Mouse (Mus musculus): Measurements from ENCODE around the gene Zfp663.

Gene Zfp663

DNA sequence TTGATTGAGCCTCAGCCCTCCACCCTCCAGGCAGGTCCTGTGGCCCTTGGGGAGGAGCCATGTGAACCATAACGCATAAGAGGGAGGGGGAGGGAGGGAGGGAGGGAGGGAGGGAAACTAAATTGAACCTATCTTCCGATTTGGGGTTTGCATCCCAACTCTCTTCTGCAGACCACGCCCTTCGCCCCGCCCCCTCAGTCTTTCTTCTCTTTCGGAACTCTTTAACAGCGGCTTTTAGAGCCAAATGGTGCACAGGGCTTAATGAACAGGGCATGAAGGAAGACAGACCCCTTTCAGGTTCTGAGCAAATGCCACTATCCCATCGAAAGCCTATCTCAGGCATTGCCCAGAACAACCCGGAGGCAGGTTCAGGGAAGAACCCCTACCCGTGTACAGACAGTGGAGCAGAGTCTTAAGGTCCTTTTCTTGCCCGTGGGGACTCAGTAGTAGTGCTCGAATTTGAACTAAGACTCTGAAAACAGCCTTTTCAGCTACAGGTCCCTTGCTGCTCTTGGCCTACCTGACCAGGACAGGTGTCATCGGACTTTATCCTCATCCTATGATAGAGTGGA is 575 bp downstream of the Zfp663 start:
- DNase-seq (ENCODE audit: low read depth) = no peak

DNA sequence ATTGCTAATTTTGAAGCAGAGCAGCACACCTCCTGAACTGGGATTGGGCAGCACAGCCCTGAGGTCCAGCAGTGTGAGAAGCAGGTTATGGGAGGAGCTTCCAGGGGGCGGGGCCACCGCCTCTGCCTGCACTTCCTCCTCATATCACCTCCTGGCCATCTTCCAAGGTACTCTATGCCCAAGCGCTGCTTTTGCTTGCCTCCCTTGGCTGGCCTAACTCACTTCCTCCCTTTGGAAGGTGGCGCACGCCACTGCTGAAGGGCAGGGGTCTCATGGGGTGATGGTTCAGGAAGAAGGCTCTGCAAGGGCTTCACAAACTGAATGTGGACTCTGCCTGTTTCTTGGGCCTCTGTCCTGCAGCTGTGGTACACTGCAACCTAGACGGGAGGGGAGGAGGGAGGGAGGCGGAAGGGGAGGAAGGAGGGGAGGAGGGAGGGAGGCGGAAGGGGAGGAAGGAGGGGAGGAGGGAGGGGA is 1.4 kb downstream of the Zfp663 start:
- DNase-seq (ENCODE audit: low read depth) = no peak

DNA sequence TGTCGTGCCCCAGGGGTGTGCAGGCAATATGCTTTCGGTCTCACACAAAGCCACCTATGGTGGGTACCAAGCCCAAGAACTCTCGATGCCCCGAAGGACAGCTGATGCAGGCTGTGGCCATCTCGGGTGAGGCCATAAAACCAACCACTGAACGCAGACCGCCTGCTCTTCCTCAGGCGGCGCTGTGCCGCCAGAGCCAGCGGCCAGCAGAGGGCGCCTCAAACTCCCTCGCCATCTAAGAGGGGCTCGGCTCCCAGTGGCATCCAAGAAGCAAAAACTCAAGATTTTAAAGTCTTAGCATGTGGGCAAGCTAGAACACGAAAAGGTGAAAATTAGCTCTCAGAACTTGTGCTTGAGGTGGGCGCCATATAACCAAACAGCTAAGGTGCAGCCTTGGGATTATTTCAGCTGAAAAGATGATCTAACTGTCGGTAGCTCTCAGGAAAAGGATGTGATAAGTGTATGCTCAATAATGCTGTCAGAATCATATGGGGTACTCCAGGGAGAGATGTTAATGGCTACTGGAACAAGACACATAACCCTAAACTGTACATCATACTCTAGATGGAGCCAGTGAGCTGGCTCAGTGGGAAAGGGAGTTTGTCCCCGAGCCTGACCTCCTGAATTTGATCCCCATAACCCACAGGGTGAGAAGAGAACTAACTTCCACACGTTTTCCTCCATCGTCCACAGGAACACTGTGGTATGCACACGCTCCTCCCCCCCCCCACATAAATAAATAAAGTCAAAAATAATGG is 4.0 kb downstream of the Zfp663 start:
- no peak for DNase-seq (ENCODE audit: low read depth)

DNA sequence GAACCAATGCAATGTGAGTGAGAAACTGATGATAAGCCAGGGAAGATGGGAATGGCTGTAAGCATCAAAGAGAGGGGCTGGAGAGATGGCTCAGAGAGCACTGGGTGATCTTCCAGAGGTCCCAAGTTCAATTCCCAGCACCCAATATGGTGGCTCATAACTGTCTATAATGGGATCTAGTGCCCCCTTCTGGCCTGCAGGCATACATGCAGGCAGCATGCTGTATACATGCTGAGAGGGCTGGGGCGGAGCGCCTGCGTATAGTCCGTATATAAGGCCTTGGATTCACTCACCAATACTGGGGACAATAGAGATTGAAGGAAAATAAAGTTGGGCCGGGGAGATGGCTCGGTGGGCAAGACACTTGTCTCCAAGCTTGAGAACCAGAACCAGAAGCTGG is 5.2 kb downstream of the Zfp663 start:
- no peak for DNase-seq (ENCODE audit: low read depth)

DNA sequence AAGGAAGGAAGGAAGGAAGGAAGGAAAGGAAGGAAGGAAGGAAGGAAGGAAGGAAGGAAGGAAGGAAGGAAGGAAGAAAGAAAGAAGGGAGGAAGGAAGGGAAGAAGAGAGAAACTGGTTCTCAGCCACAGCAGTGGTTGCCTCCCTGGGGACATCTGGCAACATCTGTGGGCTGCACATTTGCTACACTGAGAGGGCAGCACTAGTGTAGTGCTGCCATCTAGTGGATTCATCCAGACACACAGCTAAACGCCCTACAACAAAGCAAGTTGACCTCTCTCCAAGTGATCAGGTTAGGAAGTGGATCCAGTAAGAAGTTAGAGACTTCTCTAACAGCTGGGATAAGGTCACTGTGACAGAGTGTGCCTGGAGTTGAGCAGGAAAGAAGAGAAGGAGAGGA is 7.7 kb downstream of the Zfp663 start:
- peak; percentile 43 for DNase-seq (ENCODE audit: low read depth)

DNA sequence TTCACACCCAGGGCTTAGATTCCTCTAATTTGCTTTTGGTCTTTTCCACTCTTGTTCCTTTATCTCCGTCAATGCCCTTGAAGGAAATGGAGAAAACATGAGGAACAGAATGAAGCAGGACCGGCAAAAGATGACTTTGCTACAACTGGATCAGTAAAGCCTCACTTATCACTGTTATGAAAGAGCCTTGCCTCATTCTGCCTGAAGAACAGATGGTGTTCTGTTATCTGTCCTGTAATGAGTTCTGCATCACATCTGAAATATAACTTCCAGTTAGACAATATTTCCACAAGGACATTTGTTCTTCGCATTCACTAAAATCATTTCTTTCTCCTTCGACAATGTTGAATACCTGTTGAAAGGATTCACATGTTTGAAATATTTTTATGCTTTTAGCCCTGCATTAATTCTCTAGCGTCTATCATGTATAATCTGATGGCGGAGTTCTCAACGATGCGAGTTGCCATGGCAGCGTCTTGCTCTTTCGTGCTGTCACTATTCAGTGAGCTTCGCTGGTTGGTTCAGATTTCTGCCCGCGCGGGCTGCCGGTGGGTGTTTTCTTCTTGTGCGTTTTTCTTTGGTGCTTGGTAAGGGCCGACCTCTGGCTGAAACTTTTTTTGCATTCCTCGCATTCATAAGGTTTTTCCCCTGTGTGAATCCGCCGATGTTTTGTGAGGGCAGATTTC is 16.6 kb downstream of the Zfp663 start:
- no peak for DNase-seq (ENCODE audit: low read depth)

DNA sequence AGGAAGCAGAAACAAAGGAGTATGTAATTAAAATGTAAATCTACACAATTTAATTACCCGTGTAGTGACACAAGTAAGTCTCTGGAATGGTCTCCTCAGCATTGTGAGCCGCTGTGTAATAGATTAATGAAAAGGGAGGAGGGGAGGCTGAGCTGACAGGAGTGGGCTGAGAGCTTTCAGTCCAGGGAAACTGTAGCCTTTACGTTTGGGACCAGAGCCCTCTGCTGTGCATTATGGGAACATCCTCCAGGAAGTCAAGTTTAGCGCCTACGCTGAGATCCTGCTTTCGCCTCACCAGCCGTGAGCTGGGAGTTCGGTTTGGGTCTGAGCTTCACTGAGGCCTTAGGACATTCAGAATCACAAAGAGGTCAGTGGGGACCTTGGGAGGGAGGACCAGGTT is 19.1 kb downstream of the Zfp663 start:
- DNase-seq (ENCODE audit: low read depth) = no peak

DNA sequence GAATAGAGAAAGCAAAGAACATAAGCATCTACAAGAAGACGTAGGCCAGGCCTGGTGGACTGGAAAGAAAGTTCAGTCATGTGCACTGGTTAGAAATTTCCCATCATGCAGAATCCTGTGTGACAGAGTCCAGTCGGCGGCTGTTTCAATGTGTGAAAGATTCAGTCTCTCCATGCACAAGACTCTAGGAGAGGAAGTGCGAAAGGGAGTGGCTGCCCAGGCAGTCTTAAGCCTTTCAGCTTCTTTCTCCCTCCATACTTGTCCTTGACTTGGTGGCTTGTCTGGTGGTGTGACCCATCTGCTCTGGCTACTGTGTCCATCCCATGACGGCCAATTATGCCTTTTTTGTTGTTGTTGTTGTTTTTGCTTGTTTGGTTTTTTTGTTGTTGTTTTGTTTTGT is 22.3 kb downstream of the Zfp663 start:
- DNase-seq (ENCODE audit: low read depth) = no peak

DNA sequence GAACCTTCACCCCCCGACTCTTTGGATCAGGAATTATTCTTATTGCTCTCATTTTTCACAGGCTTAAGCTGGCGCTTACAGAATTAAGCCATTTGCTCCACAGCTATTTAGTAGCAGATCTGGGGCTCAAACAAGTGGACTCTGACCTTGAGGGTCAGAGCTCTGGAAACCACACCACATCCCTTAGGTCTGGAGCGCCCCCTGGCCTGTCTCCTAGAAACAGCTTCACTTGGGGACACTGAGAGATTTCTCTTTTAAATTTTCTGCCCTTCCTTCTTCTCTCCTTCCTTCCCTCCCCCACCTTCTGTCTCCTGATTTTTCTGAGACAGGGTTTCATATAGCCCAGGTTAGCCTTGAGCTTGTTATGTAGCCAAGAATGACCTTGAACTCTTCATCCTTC is 31.3 kb downstream of the Zfp663 start:
- no peak for DNase-seq (ENCODE audit: low read depth)

DNA sequence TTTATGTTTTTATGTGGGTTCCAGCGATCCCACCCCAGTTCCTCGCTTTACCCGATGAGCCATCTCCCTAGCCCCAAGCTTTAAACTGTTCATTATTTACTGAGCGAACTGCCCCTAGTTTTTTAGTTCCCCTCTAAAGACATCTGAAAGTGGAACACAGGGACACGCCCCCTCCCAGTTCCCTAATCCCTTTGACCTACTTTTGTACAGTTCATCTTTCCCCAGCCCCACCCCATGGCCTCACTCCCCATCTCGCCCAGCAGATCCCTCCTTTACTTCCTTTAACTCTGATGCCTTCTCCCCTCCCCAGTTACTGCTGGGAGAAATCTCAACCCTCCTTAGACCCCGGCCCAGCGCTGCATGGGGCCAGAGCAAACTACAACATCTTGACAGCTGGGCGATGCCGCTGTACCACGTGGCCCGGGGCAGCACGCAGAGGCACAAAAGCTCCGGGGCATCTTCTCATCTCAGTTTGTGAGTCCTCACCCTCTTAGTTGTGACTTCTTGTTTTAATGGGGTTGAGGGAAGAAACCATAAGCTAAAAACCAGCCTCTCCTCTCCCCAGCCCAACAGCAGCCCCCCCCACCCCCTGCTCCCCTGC is 35.8 kb downstream of the Zfp663 start:
- DNase-seq (ENCODE audit: low read depth) = no peak

DNA sequence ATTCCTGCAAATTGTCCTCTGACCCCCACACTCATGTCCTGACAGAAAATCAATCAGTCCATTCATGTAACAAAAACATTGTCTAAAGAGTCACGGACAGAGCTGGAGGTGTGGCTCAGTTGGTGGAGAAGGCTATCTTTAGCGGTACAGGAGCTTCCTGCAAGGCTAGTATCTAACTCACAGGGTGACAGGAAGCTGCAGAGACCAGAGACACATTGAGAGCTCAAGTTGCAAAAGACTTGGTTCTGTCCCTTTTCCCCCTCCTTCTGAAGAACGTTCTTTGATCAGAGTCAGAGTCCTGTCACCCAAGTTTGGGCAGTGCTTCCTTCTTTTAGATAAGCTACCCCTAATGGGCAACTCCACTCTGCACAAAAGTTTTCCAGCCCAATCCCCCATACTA is 38.8 kb downstream of the Zfp663 start:
- no peak for DNase-seq (ENCODE audit: low read depth)

DNA sequence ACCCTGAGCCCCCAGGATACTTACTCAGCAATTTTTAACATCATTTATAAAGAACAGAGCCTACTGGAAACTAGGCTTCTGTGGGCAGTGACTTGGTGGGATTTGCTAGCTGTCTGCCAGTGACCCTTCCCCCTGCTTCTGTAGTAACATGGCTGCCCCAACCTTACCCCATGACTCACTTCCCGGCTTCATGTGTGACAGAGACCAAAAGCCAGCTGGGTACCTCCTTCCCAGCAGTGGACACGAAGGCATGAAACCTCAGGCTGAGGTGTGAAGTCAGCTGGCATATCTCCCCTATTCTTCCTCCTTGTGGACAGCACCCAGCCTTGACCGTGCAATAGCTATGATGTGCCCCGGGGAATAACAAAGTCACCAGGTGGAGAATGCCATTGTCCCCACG is 39.8 kb downstream of the Zfp663 start:
- no peak for DNase-seq (ENCODE audit: low read depth)

DNA sequence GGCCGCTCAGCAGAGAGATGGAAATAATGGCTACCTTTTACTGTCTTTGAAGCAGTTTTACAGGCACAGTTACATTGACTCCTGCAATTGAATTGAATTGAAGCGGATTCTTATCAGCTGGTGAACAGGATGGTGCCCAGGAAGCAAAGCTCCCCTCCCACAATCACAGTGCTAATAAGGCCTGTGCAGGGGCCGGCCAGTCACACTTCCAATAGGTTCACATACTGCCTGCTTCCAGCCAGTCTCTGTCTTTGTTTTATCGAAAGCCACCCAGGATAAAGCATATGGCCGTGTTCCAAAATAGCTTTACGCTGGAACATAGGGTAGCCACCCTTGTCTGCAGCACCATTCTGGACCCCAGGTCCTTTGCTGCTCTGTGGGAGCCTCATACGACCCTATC is 41.1 kb downstream of the Zfp663 start:
- no peak for DNase-seq (ENCODE audit: low read depth)

DNA sequence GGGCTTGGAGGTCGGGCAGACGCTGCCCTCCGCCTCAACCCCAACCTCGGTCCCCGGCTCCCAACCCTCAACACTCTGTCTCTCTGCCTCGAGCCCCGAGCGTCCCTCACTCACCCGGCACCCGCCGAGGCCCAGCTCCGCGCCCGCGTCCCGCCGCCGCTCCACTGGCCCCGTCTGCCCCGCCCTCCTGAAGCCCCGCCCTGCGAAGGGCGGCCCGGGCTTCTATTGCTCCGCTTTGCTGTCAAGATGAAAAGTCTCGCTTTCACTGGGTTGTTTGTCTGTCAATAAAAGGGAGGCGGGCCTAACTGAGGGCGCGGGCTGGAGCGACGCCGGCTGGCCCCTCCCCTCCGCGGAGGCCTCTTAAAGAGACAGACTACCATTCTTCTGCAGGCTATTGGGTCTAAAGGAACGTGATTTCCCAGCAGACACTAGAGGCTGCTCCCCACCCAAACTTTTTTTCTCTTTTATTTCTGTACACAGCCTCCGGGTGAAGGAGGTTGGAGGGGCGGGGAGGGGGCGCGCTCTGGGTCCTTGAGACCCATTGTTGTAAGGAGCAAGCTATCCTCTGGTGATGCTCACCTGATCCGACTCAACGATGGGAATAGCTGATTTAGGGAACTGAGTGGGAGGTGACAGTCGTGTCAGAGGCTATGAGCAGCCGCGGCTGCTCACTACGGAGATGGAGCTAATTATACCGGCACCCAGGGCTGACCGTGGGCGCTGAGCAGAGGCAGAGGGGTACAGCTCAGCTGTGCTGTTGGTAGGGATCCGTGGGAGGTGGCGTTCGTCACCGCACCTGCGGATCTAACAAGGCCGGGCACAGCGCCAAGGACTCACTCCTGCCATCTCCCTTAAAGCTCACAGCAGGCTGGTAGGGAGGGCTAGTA is 42.0 kb downstream of the Zfp663 start, which contains the start of gene Elmo2:
Elmo2 (minus strand) TSS at position 176 of the 887 bp plus-strand sequence.
- peak; percentile 88 for DNase-seq (ENCODE audit: low read depth)

DNA sequence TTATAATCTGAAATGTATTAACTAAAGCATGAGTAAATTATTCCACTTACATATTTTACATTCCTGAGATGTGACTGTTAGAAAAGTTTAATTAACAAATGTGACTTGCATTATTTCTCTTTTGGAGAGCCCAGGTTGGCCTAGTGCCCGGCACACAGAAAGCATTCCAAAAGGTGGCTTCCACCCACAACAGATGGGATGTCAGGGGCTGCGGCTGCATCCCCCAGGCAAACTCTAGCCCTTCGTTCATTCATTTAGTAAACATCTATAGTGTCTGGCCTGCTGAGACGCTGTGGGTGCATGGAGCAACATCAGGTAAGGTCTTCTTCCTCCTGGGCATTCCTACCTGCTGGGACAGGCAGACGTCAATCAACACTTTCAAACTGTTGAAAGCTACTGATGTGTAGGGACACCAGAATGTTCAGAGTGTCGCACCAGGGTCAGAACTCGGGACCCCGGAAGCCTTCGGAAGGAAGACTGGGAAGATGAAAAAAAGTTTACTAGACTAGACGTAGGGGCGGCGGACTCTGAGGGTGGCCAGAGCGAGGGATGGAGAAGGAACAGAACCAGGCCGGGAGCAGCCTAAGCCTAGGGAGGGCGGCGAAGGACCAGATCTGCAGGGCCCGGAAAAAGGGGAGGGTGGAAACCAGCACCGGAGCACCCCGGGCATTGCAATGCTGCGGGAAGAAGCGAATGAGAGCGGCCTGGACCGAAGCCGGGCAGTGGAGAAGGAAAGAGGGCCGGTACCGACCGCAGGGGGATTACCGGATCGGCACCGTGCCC is 42.8 kb downstream of the Zfp663 start:
- DNase-seq (ENCODE audit: low read depth) = no peak

DNA sequence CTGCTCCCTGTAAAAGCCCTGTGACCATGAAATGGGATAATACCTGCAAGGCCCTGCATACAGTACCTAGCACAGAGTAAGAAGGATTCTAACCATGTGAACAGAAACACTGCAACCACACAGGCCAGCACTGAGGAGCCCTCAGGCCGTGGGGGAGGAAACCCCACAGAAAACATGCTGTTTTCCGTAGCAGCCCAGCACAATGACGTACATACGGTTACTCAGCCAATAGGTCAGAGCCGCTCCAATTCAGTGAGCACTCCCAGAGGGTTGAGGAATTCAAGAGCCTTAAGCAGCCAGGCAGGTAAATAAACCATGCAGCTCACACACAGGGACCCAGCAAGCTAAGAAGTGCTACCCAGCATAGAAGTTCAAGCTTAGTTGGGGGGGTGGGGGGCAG is 44.6 kb downstream of the Zfp663 start:
- no peak for DNase-seq (ENCODE audit: low read depth)

DNA sequence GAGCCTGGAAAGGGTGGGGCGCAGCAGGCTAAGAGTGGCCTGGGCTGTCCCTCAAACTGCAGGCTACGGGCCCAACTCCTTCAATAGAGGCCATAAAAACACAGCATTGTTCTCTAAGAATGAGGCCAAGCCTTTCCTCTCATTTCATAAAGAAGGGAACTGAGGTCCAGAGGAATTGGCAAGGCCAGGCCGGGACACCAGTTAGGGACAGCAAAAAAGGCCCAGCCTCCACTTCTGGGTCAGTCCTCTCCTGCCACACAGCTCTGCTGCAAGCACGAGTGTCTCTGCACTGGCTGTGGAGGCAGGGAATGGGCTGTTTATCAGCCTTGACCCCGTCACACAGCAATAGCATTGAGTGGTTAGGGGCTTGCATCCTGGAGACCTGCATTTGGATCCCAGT is 45.0 kb downstream of the Zfp663 start:
- no peak for DNase-seq (ENCODE audit: low read depth)

DNA sequence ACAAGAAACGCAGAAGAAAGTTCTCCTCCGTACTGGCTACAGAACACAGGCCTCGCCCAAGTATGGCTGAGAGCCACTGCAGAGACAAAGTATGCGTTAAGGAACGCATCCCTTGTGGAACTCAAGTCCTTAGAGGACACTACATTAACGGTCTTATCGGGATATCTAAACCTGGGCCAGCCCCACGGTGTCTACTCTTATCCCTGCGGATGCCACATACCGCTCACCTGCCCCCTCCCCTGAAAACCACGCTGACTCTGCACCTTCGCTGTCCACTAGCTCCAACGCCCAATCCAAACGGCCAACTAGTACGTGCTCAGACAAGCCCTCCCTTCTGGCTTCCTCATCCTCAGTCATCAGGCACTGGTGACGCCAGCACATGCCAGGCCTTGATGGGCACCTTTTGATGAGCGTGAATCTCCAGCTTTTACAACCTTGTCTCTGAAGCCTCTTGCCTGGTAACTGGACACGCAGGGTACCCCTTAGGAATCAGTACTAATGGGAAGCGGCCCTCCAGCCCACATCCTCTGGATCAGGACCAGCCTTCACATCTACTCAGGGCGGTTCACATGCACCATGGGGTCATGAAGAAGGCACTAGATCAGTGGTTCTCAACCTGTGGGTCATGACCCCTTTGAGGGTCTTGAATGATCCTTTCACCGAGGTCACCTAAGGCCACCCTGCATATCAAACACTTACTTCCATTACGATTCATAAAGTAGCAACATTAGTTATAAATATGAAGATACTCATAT is 46.4 kb downstream of the Zfp663 start:
- DNase-seq (ENCODE audit: low read depth) = no peak

DNA sequence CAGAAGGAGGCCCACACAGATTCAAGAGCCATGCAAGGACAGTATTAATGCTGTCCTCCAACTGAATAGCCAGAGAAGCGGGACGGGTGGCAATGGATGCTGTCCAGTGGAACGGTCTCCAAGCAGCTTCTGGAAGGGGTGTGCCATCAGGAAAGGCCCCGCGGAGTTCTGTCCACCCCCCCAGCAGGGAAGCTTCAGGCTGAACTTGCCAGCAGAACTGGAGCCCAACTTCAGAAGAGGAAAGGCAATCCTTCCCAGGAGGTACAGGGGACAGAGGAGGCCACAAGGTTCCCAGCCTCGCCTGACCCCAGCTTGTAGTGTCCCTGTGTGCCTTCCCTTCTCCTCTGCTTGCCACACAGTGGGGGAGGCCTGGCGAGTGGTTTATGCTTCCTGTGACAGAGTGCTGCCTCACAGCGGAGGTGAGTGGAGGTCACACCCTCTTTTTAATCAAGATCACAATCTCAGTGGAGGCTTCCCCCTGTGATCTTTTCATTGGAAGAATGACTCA is 47.1 kb downstream of the Zfp663 start:
- DNase-seq (ENCODE audit: low read depth) = no peak

DNA sequence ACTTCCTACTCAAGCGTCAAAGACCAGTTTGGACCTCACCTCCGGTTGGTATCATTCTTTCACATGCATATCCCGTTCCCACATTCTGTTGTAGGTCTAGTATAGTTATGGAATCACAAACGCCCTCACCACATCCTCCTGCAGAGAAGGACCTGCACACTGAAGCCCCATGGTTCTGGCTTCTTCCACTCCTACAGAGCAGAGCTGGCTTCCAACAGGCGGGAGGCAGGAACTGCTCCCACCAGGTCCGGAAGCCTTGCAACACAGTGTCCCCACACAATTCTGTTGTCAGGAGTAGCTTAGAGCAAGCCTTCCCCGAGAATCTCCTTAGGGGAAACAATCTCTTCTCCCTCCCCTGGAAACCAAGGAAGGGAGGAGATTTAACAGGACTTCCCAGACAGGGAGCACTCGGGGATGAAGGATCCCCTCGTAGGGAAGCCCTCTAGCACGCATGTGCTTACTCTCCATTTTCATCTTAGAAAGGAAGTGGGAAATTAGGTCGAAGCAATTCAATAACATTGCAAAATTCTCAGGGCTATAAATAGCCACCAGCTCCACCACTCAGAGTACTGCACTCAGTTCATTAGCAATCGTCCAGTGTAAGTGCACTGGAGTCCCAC is 47.9 kb downstream of the Zfp663 start:
- peak; percentile 50 for DNase-seq (ENCODE audit: low read depth)

Measured in fibroblast of lung, adult 2 months (primary cell).